Mouse (Mus musculus) limb, embryonic 15.5 days (tissue): ENCODE measurements around the gene Hist1h2ba. TPM values are rescaled to one million over a fixed set of nuclear protein-coding genes. Genes with fewer than 3 reads are reported as not detected.

Experiments
- ATAC-seq: fragments of 200-750 bp; cut with Nextera tagmentation; 2 replicates; pipeline ENCODE4 v1.8.0; 2017; ENCODE audit warnings: low read depth, moderate TSS enrichment; ENCODE audit not compliant: insufficient number of reproducible peaks, low FRiP score, low TSS enrichment
- H3K27ac ChIP-seq: fragments of 300-500 bp; sonication (generic); 2 replicates; pipeline ENCODE4 v1.5.1; 2015; ENCODE audit warnings: moderate library complexity, mild to moderate bottlenecking, inconsistent platforms
- H3K27me3 ChIP-seq: fragments of 300-500 bp; sonication (generic); 2 replicates; pipeline ENCODE4 v1.6.1; 2015; ENCODE audit warnings: inconsistent platforms
- H3K36me3 ChIP-seq: fragments of 300-500 bp; sonication (generic); 2 replicates; pipeline ENCODE4 v1.6.1; 2015; ENCODE audit warnings: inconsistent platforms
- H3K4me1 ChIP-seq: fragments of 300-500 bp; sonication (generic); 2 replicates; pipeline ENCODE4 v1.6.1; 2015; ENCODE audit warnings: inconsistent platforms
- H3K4me2 ChIP-seq: fragments of 300-500 bp; sonication (generic); 2 replicates; pipeline ENCODE4 v1.6.1; 2015; ENCODE audit warnings: mild to moderate bottlenecking, inconsistent platforms
- H3K4me3 ChIP-seq: fragments of 300-500 bp; sonication (generic); 2 replicates; pipeline ENCODE4 v1.5.1; 2015; ENCODE audit warnings: mild to moderate bottlenecking, inconsistent platforms
- H3K9ac ChIP-seq: fragments of 300-500 bp; sonication (generic); 2 replicates; pipeline ENCODE4 v1.6.1; 2015; ENCODE audit warnings: inconsistent platforms
- H3K9me3 ChIP-seq: fragments of 300-500 bp; sonication (generic); 2 replicates; pipeline ENCODE4 v1.6.1; 2016; ENCODE audit warnings: inconsistent platforms
- WGBS: fragments of 180-500 bp; shearing (Covaris S2); methylation state at CpG from one replicate; pipeline ENCODE4 v1.1.7; 2015; 5-methylcytosine and 5-hydroxymethylcytosine counted together
- polyA plus RNA-seq: library from polyadenylated mRNA; unstranded; fragments of >200 nt; fragmentation: Nextera tagmentation; extraction: Ambion mirVana; gene quantifications from 2 replicates; pipeline ENCODE4 v1.2.1, GENCODE M21; 2015

Hist1h2ba gene
- polyA plus RNA-seq, result not detected in 2 replicates

DNA sequence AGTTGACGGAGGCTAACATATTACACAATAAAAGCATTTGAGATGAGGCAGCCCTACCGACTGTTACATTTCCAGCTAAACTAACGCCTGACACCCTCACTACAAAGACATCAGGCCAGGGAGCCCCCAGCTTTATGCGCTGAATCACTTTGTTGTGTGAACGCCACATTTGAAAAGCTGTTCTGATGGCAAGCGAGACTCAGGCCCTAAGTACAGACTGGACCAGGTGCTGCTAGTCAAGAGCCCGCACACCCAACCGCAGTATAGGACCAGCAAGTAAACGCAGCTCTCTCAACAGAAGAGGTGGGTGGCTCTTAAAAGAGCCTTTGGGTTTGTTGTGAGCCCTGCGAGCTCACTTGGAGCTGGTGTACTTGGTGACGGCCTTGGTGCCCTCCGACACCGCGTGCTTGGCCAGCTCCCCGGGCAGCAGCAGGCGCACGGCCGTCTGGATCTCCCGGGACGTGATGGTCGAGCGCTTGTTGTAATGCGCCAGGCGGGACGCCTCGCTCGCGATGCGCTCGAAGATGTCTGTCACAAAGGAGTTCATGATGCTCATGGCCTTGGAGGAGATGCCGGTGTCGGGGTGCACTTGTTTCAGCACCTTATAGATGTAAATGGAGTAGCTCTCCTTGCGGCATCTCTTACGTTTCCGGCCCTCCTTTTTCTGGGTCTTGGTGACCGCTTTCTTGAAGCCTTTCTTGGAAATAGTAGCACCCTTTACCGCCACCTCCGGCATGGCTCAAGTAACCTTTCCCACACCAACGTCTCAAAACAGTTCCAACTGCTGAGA, at the start of gene Hist1h2ba:
Gene Hist1h2ba, minus strand, starts transcription at position 736 of the 790 bp plus-strand sequence.
- Histone ChIP-seq H3K4me1 (0 out of 2 replicates have a peak, but pooled peaks cover 4% of the 10 kb centered on the region), H3K9me3 (no peaks in the 10 kb centered on the region), H3K36me3 (no peaks in the 10 kb centered on the region), H3K4me2 (no peak within 1 kb of the TSS), H3K27ac (no peak within 1 kb of the TSS), H3K9ac (no peak within 1 kb of the TSS), H3K27me3 (no peaks in the 10 kb centered on the region), H3K4me3 (no peak within 1 kb of the TSS)
- no peak for ATAC-seq
- 94% methylated on average over 39 of the region's 39 CpGs for WGBS

- no peak overlapping the region for H3K4me3 ChIP-seq
- no peak overlapping the region for H3K27ac ChIP-seq
- WGBS, result 62% methylated on average over 5 of the region's 5 CpGs
- no peak for ATAC-seq
- no peak overlapping the region for H3K9ac ChIP-seq
- H3K36me3 ChIP-seq, result no peaks in the 10 kb centered on the region
- no peaks in the 10 kb centered on the region for H3K9me3 ChIP-seq
- no peaks in the 10 kb centered on the region for H3K27me3 ChIP-seq
- no peak overlapping the region for H3K4me2 ChIP-seq
- no peaks in the 10 kb centered on the region for H3K4me1 ChIP-seq
These were observed 38.3 kb upstream of the Hist1h2ba start for GRCm38 (mm10) chr13:23972271-23972670.

DNA sequence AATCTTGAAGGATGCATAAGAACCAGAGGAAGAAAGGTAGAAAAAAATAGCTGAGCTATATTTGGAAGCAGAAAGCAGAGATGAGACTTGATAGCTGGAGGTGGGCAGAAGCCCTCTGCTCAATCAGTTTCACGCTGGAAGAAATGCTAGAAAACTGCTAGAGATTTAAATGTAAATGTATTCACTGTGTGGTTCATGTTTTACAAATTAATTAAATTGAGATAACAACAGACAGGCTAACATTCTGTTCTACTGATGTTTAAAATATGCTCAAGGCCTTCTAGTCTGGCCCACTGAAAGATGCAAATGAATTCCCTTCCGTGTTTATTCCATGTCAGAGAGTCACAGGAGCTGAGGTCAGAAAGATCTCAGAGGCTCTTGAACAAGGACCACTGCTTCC, 37.9 kb upstream of the Hist1h2ba start:
- 81% methylated on average over 2 of the region's 2 CpGs for WGBS
- no peak overlapping the region for H3K4me3 ChIP-seq
- no peak overlapping the region for H3K9ac ChIP-seq
- H3K36me3 ChIP-seq, result no peaks in the 10 kb centered on the region
- H3K9me3 ChIP-seq, result no peaks in the 10 kb centered on the region
- no peak overlapping the region for H3K27ac ChIP-seq
- H3K4me1 ChIP-seq, result no peaks in the 10 kb centered on the region
- H3K27me3 ChIP-seq, result no peaks in the 10 kb centered on the region
- no peak for ATAC-seq
- no peak overlapping the region for H3K4me2 ChIP-seq

GRCm38 (mm10) chr13:23964909-23965308, 31.0 kb upstream of the Hist1h2ba start:
- H3K4me1 ChIP-seq, result no peaks in the 10 kb centered on the region
- H3K36me3 ChIP-seq, result no peaks in the 10 kb centered on the region
- H3K27ac ChIP-seq, result no peak overlapping the region
- 72% methylated on average over 2 of the region's 2 CpGs for WGBS
- H3K27me3 ChIP-seq, result no peaks in the 10 kb centered on the region
- no peak overlapping the region for H3K9ac ChIP-seq
- no peak overlapping the region for H3K4me3 ChIP-seq
- no peaks in the 10 kb centered on the region for H3K9me3 ChIP-seq
- no peak overlapping the region for H3K4me2 ChIP-seq
- no peak for ATAC-seq

DNA sequence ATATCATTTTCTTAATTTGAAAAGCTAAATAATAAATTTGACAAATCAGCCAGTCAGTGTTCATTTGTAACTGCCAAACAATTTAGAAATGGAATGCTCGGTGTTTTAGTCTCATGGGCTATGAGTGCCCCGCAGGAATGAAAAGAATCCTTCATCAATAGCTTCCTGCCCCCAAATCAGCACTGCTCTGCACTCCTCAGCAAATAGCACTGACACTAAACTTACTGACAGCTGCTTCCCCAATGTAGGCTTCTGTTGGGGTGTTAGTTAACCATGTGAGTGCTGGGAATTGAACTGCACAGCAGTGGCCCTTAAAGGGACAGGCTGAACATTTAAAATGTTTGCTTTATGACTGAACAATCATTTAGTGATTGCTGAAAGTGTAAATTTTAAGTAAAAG, 25.8 kb upstream of the Hist1h2ba start:
- Histone ChIP-seq H3K36me3 (no peaks in the 10 kb centered on the region), H3K4me3 (no peak overlapping the region), H3K4me2 (no peak overlapping the region), H3K4me1 (no peaks in the 10 kb centered on the region), H3K27ac (no peak overlapping the region), H3K9me3 (no peaks in the 10 kb centered on the region), H3K27me3 (no peaks in the 10 kb centered on the region), H3K9ac (no peak overlapping the region)
- WGBS, result 33% methylated on average over 2 of the region's 2 CpGs
- no peak for ATAC-seq

- no peak overlapping the region for H3K4me2 ChIP-seq
- H3K9me3 ChIP-seq, result no peaks in the 10 kb centered on the region
- H3K27me3 ChIP-seq, result no peaks in the 10 kb centered on the region
- no peak overlapping the region for H3K4me3 ChIP-seq
- H3K27ac ChIP-seq, result no peak overlapping the region
- no peak for ATAC-seq
- H3K4me1 ChIP-seq, result 0 out of 2 replicates have a peak, but pooled peaks cover 3% of the 10 kb centered on the region
- H3K9ac ChIP-seq, result no peak overlapping the region
- H3K36me3 ChIP-seq, result no peaks in the 10 kb centered on the region
- 72% methylated on average over 3 of the region's 3 CpGs for WGBS
These were observed 17.0 kb upstream of the Hist1h2ba start for GRCm38 (mm10) chr13:23950928-23951327.

- Histone ChIP-seq H3K4me3 (no peak overlapping the region), H3K9ac (no peak overlapping the region), H3K36me3 (no peaks in the 10 kb centered on the region), H3K4me2 (no peak overlapping the region), H3K9me3 (no peaks in the 10 kb centered on the region), H3K4me1 (0 out of 2 replicates have a peak, but pooled peaks cover 3% of the 10 kb centered on the region), H3K27me3 (no peaks in the 10 kb centered on the region), H3K27ac (no peak overlapping the region)
- no peak for ATAC-seq
- WGBS, result 44% methylated on average over 14 of the region's 14 CpGs
These were observed 15.7 kb upstream of the Hist1h2ba start for GRCm38 (mm10) chr13:23949484-23950246.

DNA sequence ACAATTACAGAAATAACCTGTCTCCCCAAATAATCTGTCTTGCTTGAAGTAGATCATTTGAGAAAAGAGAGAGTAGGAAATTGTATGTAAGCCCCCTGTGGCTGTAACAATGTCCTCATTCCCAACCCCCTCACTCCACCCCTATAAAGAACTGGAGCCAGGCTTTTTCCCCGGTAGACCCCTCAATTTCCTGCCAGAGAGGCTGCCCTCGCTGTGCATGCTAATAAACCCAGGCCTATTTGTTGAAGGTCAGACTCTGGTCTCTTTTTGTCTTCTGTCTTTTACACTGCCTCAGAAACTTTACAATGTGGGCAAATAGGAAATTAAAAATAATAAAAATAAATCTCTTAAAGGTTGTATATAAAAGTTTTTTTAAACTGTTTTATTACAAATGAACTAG, 12.3 kb upstream of the Hist1h2ba start:
- H3K9me3 ChIP-seq, result no peaks in the 10 kb centered on the region
- WGBS, result 20% methylated on average over 2 of the region's 2 CpGs
- H3K36me3 ChIP-seq, result no peaks in the 10 kb centered on the region
- H3K27ac ChIP-seq, result no peak overlapping the region
- no peak overlapping the region for H3K4me2 ChIP-seq
- no peaks in the 10 kb centered on the region for H3K27me3 ChIP-seq
- no peak for ATAC-seq
- 0 out of 2 replicates have a peak, but pooled peaks cover 3% of the 10 kb centered on the region for H3K4me1 ChIP-seq
- no peak overlapping the region for H3K4me3 ChIP-seq
- no peak overlapping the region for H3K9ac ChIP-seq

DNA sequence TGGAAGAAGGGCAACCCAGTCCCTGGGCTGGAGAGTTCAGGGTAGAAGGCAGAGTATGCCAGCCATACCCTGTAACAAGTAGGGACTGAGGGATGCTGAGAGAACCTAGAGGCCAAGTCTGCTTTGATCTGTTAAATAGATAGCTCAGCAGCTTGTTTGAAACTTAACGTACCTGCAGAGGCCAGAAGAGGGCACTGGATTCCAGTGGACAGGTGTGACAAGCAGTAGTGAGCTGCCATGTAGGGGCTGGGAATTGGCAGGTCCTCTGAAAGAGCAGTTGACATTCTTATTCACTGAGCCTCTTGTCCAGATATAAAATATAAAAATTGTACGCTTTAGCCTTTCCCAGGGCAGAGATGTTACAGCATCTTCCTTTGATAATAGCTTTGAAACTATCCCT, 8.9 kb upstream of the Hist1h2ba start:
- 41% methylated on average over 2 of the region's 2 CpGs for WGBS
- no peaks in the 10 kb centered on the region for H3K27me3 ChIP-seq
- H3K36me3 ChIP-seq, result no peaks in the 10 kb centered on the region
- H3K27ac ChIP-seq, result no peak overlapping the region
- no peaks in the 10 kb centered on the region for H3K9me3 ChIP-seq
- no peak for ATAC-seq
- H3K4me1 ChIP-seq, result no peaks in the 10 kb centered on the region
- no peak overlapping the region for H3K4me3 ChIP-seq
- H3K4me2 ChIP-seq, result no peak overlapping the region
- no peak overlapping the region for H3K9ac ChIP-seq

GRCm38 (mm10) chr13:23940291-23940690, 6.3 kb upstream of the Hist1h2ba start:
- no peak for ATAC-seq
- Histone ChIP-seq H3K27me3 (no peaks in the 10 kb centered on the region), H3K27ac (no peak overlapping the region), H3K4me1 (no peaks in the 10 kb centered on the region), H3K36me3 (no peaks in the 10 kb centered on the region), H3K9me3 (no peaks in the 10 kb centered on the region), H3K4me2 (no peak overlapping the region), H3K4me3 (no peak overlapping the region), H3K9ac (no peak overlapping the region)
- WGBS, result 47% methylated on average over 6 of the region's 6 CpGs

DNA sequence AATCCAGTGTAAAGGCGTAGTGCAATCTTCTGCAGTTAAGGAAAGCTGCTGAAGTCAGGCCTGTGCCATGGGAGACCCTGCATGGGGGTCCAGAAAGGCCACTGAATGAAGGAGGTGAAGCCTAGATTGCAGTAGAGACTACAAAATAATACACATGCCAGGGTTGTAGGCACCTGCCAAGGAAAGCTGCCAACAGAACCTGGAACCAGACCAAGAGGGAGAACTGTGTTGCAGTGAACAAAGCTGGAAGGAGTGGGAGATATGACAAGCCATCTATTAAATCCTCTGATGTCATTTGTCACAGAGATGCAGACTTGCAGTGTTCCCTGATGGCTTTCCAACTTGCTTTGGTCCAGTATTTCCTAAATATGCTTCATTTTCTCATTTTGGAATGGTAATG, 4.7 kb upstream of the Hist1h2ba start:
- 78% methylated on average over 1 of the region's 1 CpGs for WGBS
- Histone ChIP-seq H3K27ac (no peak overlapping the region), H3K9me3 (no peaks in the 10 kb centered on the region), H3K36me3 (no peaks in the 10 kb centered on the region), H3K4me1 (no peaks in the 10 kb centered on the region), H3K27me3 (no peaks in the 10 kb centered on the region), H3K4me2 (no peak overlapping the region), H3K9ac (no peak overlapping the region), H3K4me3 (no peak overlapping the region)
- no peak for ATAC-seq

GRCm38 (mm10) chr13:23934211-23934520, 210 bp upstream of the Hist1h2ba start, which contains the start of gene Hist1h2aa:
Gene Hist1h2aa (plus strand): TSS chr13:23934462.
- H3K9ac ChIP-seq, result no peak within 1 kb of the TSS
- no peak for ATAC-seq
- H3K9me3 ChIP-seq, result no peaks in the 10 kb centered on the region
- H3K4me1 ChIP-seq, result 0 out of 2 replicates have a peak, but pooled peaks cover 4% of the 10 kb centered on the region
- no peak within 1 kb of the TSS for H3K27ac ChIP-seq
- no peaks in the 10 kb centered on the region for H3K27me3 ChIP-seq
- WGBS, result 91% methylated on average over 10 of the region's 10 CpGs
- H3K4me3 ChIP-seq, result no peak within 1 kb of the TSS
- no peak within 1 kb of the TSS for H3K4me2 ChIP-seq
- no peaks in the 10 kb centered on the region for H3K36me3 ChIP-seq
